Mouse (Mus musculus): ENCODE data around the gene Acot5. TPM values are rescaled to one million over a fixed set of nuclear protein-coding genes. Genes with fewer than 3 reads are reported as not detected.
A peak's percentile ranks its signal among the peaks of the same experiment; 100 is the strongest.
"Not testable (repeated sequence)": the region's sequence is repeated elsewhere in the genome, so short reads cannot be mapped to it uniquely, and the experiment has no call there.

Acot5 gene
- total and polyA plus RNA-seq, 2 experiments, result not detected

DNA sequence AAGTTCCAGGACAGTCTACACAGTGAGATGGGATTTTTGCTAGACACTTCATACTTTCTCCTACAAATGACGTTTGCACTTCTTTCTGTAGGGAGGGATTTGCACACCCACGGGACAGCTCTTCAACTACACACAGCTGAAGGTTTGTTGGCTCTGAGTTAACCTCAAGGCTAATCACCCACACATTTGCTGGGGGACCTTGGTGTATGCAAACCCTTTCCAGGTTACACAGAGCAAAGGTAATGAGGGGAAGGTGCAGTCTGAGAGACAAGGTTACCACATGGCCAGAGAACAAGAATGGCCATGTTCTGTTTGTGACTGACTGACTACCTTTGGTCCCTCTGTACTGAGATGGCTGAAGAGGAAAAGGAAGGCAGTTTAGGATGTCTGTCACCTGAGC lies 14.7 kb downstream of the Acot5 start:
- TF ChIP-seq CTCF (IDR thresholded peaks at IDR 0.05; ENCODE audit: low read depth, low read length) (no peak), POLR2A (IDR thresholded peaks at IDR 0.05; ENCODE audit: extremely low read depth, insufficient read depth, low read length) (no peak)
- H3K9ac ChIP-seq (ENCODE audit: low read depth, low read length), result no peak overlapping the region
- no peak overlapping the region for H3K27ac ChIP-seq (replicated peaks; ENCODE audit: insufficient read depth, low read depth, low read length)
- no peak overlapping the region for H3K4me3 ChIP-seq (ENCODE audit: insufficient read depth, low read depth, low read length)
- H3K27me3 ChIP-seq (ENCODE audit: control insufficient read depth, insufficient read depth, low read length), result no peaks in the 10 kb centered on the region
- no peaks in the 10 kb centered on the region for H3K79me2 ChIP-seq (ENCODE audit: control insufficient read depth, insufficient read depth, low read length)
- WGBS, result 34% methylated on average over 2 of the region's 2 CpGs
- DNase-seq (ENCODE audit: extremely low read depth, low read depth, low spot score), result no peak
- H3K36me3 ChIP-seq (ENCODE audit: control insufficient read depth, insufficient read depth, low read length), result no peaks in the 10 kb centered on the region
- no peaks in the 10 kb centered on the region for H3K4me1 ChIP-seq (ENCODE audit: control insufficient read depth, insufficient read depth, low read length)

DNA sequence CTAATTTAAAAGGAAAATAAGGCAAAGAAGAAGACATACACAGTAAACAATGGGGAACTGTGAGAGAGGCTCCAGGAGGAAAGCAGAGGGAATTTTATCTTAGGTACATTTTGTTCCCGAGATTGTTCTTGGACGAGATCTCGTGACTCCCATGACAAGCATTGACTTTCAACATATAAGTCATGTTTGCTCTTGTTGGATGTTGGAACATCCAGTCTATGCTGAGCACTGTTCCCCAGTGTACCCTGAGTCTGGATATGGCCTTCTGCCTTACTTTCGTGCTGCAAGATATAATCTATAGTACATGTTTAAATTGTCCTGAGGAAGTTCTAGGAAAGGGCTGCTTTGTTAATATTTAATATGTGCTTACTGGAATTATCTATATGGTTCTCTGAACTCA lies 15.5 kb downstream of the Acot5 start:
- no peak for DNase-seq (ENCODE audit: extremely low read depth, low read depth, low spot score)
- Histone ChIP-seq H3K36me3 (ENCODE audit: control insufficient read depth, insufficient read depth, low read length) (no peaks in the 10 kb centered on the region), H3K27me3 (ENCODE audit: control insufficient read depth, insufficient read depth, low read length) (no peaks in the 10 kb centered on the region), H3K79me2 (ENCODE audit: control insufficient read depth, insufficient read depth, low read length) (no peaks in the 10 kb centered on the region), H3K4me1 (ENCODE audit: control insufficient read depth, insufficient read depth, low read length) (no peaks in the 10 kb centered on the region), H3K4me3 (ENCODE audit: insufficient read depth, low read depth, low read length) (no peak overlapping the region), H3K27ac (replicated peaks; ENCODE audit: insufficient read depth, low read depth, low read length) (no peak overlapping the region), H3K9ac (ENCODE audit: low read depth, low read length) (no peak overlapping the region)
- TF ChIP-seq CTCF (IDR thresholded peaks at IDR 0.05; ENCODE audit: low read depth, low read length), result no peak
- TF ChIP-seq POLR2A (IDR thresholded peaks at IDR 0.05; ENCODE audit: extremely low read depth, insufficient read depth, low read length), result no peak
- 52% methylated on average over 4 of the region's 4 CpGs for WGBS

- 92% methylated on average over 5 of the region's 5 CpGs for whole genome bisulfite sequencing
- H3K36me3 ChIP-seq (ENCODE audit: control insufficient read depth, insufficient read depth, low read length); H3K9ac ChIP-seq (ENCODE audit: low read depth, low read length); H3K27me3 ChIP-seq (ENCODE audit: control insufficient read depth, insufficient read depth, low read length); H3K27ac ChIP-seq (replicated peaks; ENCODE audit: insufficient read depth, low read depth, low read length); DNase-seq (ENCODE audit: extremely low read depth, low read depth, low spot score); H3K4me3 ChIP-seq (ENCODE audit: insufficient read depth, low read depth, low read length); H3K4me1 ChIP-seq (ENCODE audit: control insufficient read depth, insufficient read depth, low read length); H3K79me2 ChIP-seq (ENCODE audit: control insufficient read depth, insufficient read depth, low read length): not testable (repeated sequence)
These were observed 25.5 kb downstream of the Acot5 start for GRCm38 (mm10) chr12:84094666-84095065.

DNA sequence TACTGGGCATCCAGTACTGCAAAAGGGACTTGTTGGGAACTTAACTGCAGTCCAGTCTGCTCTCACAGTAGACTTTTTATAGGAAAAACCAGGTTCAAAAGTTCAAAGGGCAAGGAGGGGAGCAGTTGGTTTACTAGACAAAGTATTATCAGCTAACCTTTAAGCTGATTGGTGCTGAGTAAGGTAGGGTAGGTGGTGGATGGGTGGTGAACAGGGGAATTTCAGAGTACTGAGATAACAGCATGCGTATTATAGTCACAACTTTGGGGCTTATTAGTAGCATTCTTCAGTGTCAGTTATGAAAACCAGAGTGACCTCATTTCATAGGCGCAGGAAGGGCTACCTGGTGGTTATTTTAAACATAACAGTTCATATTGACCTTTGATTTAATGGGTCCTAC lies 30.5 kb downstream of the Acot5 start:
- Histone ChIP-seq H3K4me3 (ENCODE audit: insufficient read depth, low read depth, low read length) (no peak overlapping the region), H3K4me1 (ENCODE audit: control insufficient read depth, insufficient read depth, low read length) (peaks cover 1% of the 10 kb centered on the region; the same call in 1 of the 2 replicates), H3K79me2 (ENCODE audit: control insufficient read depth, insufficient read depth, low read length) (no peaks in the 10 kb centered on the region), H3K36me3 (ENCODE audit: control insufficient read depth, insufficient read depth, low read length) (no peaks in the 10 kb centered on the region), H3K9ac (ENCODE audit: low read depth, low read length) (no peak overlapping the region), H3K27ac (replicated peaks; ENCODE audit: insufficient read depth, low read depth, low read length) (no peak overlapping the region), H3K27me3 (ENCODE audit: control insufficient read depth, insufficient read depth, low read length) (no peaks in the 10 kb centered on the region)
- DNase-seq (ENCODE audit: extremely low read depth, low read depth, low spot score), result peak; percentile 26
- WGBS, result 93% methylated on average over 2 of the region's 2 CpGs
- TF ChIP-seq POLR2A (IDR thresholded peaks at IDR 0.05; ENCODE audit: extremely low read depth, insufficient read depth, low read length) (no peak), CTCF (IDR thresholded peaks at IDR 0.05; ENCODE audit: low read depth, low read length) (no peak)

DNA sequence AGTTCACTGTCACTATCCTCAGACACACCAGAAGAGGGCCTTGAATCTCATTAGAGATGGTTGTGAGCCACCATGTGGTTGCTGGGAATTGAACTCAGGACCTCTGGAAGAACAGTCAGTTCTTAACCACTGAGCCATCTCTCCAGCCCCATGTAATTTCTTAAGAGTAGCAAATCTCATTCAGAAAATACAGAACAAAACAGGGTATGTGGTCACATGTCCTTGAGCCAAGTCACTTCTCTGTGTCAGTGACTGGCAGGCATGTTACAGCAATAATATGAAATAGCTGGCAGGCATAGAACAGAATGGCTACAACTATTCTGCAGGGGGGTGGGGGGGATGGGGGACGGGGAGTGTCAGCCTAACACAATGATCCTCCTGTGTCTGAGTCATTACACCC lies 30.9 kb downstream of the Acot5 start:
- Histone ChIP-seq H3K36me3 (ENCODE audit: control insufficient read depth, insufficient read depth, low read length) (no peaks in the 10 kb centered on the region), H3K79me2 (ENCODE audit: control insufficient read depth, insufficient read depth, low read length) (no peaks in the 10 kb centered on the region), H3K27me3 (ENCODE audit: control insufficient read depth, insufficient read depth, low read length) (no peaks in the 10 kb centered on the region), H3K4me3 (ENCODE audit: insufficient read depth, low read depth, low read length) (no peak overlapping the region), H3K9ac (ENCODE audit: low read depth, low read length) (no peak overlapping the region), H3K4me1 (ENCODE audit: control insufficient read depth, insufficient read depth, low read length) (peaks cover 1% of the 10 kb centered on the region; the same call in 1 of the 2 replicates), H3K27ac (replicated peaks; ENCODE audit: insufficient read depth, low read depth, low read length) (no peak overlapping the region)
- TF ChIP-seq CTCF (IDR thresholded peaks at IDR 0.05; ENCODE audit: low read depth, low read length) (no peak), POLR2A (IDR thresholded peaks at IDR 0.05; ENCODE audit: extremely low read depth, insufficient read depth, low read length) (no peak)
- no peak for DNase-seq (ENCODE audit: extremely low read depth, low read depth, low spot score)
- 78% methylated on average over 1 of the region's 1 CpGs for WGBS

GRCm38 (mm10) chr12:84100604-84101492 lies 31.7 kb downstream of the Acot5 start, which contains the start of gene Acot6:
Gene Acot6, plus strand, starts transcription at chr12:84100654.
- H3K4me1 ChIP-seq (ENCODE audit: control insufficient read depth, insufficient read depth, low read length); H3K79me2 ChIP-seq (ENCODE audit: control insufficient read depth, insufficient read depth, low read length); H3K27me3 ChIP-seq (ENCODE audit: control insufficient read depth, insufficient read depth, low read length); H3K36me3 ChIP-seq (ENCODE audit: control insufficient read depth, insufficient read depth, low read length); H3K27ac ChIP-seq (replicated peaks; ENCODE audit: insufficient read depth, low read depth, low read length): not testable (repeated sequence)
- peak; percentile 67 for DNase-seq (ENCODE audit: extremely low read depth, low read depth, low spot score)
- under 1% methylated on average over 80 of the region's 80 CpGs for WGBS
- Histone ChIP-seq H3K9ac (ENCODE audit: low read depth, low read length) (peak within 1 kb of the TSS; percentile 50), H3K4me3 (ENCODE audit: insufficient read depth, low read depth, low read length) (peak within 1 kb of the TSS; percentile 60)

All from liver, adult 2 months (tissue).